Mouse (Mus musculus) urinary bladder, postnatal 4 days (tissue): ENCODE measurements at regions not wholly inside any gene's neighbourhood (a gene's known extent, or its start where the extent isn't known, plus 50 kb on each side); places are given as distances from the start of the nearest gene placed in this dataset.
"Not testable (repeated sequence)": the region's sequence is repeated elsewhere in the genome, so short reads cannot be mapped to it uniquely, and the experiment has no call there.

Experiments used
- DNase-seq, 2 experiments: peaks; one replicate each; pipeline ENCODE4 v3.0.0; 2021 to 2022; ENCODE audit warnings: low spot score in 2 of 2

DNA sequence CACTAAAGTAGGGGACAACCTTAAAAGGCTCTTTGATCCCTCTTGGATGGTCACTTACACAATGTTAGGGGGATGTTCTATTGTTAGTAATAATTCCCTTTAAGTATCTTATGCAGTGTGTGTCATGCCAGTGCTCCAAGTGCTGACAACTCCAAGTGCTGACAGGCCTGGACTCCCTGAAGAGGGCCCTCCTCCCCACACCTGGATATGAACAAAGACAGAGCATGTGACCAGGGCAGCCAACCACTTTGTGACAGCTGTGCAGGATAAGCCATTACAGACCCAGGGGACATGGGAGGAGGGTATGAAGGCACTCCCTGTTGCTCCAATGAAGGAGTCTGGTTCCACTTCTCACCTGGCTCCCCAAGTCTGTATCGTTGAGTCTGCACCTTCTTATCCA is 224.7 kb downstream of the Adamts15 start:
- no peak for DNase-seq

DNA sequence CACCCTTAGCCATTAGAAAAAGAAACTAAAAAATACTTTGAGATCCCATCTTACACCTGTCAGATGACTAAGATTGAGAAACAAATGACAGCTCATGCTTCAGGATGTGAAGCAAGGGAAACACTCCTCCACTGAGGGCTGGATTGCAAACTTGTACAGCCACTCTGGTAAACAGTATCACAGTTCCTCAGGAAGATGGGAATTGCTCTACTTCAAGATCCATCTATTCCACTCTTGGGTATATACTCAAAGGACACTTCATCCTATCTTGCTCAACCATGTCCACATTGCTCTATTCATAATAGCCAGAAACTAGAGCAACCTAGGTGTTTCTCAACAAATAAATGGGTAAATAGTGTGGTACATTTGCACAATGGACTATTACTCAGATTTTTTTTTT is 241.2 kb downstream of the Snx19 start:
- DNase-seq = no peak

DNA sequence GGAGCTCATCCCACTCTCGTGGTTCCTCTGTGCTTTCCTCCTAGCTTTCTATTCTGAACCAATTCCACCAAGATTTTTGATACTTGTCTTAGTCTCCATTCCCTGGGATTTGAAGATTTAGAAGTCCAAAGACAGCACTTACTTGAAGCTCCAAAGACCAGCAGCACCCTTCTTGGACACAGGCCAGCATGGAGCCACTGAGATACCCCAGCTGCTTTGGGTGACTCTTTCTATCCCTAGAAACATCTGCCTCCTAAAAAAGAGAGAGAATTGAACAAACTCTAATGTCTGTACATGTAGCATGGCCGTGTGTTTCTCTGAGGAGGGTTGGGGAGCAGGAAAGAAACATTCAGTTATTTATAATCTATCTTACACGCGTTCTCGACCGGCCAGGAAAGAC is 235.5 kb downstream of the Snx19 start:
- DNase-seq = no peak

DNA sequence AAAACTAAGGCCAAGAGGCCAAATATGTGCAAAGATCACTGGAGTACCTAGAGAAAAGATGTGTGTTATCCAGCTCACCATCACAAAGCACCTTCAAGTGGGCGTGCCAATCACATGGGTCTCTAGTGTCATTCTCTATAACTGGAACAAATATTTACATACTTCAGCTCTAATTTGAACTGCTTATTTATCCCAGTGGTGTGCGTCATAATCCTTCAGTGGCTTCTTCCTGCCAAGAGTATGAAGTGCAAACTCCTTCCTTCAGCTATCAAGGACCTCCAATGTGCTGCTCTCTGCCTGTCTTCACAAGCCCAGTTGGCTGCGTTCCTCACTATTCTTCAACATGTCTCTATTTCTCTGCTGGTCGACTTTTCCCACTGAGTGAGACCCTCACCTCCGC is 227.1 kb downstream of the Snx19 start:
- no peak for DNase-seq

DNA sequence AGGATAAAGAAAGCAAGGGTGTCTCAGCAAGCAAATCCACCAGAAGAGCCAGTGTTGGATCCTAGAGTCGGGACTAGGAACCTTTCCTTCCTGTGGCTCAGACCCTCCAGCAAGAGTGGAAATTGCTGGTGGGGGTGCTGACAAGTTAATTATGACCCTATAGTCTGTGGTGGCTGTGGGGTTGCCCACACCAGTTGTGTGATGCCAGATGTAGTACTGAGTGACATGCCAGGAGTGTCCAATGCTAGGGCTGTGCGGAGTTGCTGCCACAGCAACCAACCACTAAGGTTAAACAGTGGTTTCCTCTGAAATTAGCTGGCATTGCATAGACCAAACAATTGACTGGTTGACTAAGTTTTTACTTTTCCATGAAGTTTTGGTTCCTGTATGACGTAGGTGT is 226.3 kb downstream of the Snx19 start:
- DNase-seq = no peak

DNA sequence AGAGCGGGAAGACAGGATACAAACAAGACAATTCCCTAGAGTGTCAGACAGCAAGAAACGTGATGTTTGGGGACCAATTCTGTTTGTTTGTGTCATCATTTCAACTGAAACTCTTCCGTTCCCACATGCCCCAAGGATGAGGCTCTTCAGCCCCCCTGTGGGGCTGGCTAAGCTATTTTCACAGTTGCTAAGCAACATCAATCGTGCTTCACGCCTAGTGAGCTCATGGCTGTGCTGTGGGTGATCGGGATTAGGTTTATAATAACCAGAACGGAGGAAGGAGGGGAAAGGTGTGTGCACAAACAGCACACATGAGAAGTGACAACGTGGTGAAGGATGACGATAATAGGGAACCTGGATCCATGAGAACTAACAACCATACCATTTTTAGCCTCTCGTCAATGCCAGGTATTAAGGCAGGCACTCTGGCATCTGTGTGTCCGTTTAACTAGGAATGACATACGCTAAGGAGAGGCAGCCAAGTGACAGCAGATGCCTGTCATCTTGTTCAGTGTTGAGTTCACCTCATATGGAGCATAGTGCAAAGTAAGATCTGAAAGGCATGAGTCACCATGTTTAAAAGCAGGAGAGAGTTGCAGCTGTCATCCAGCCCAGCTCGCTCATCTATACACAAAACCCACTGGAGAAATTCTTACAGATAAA is 222.6 kb downstream of the Snx19 start:
- no peak for DNase-seq

DNA sequence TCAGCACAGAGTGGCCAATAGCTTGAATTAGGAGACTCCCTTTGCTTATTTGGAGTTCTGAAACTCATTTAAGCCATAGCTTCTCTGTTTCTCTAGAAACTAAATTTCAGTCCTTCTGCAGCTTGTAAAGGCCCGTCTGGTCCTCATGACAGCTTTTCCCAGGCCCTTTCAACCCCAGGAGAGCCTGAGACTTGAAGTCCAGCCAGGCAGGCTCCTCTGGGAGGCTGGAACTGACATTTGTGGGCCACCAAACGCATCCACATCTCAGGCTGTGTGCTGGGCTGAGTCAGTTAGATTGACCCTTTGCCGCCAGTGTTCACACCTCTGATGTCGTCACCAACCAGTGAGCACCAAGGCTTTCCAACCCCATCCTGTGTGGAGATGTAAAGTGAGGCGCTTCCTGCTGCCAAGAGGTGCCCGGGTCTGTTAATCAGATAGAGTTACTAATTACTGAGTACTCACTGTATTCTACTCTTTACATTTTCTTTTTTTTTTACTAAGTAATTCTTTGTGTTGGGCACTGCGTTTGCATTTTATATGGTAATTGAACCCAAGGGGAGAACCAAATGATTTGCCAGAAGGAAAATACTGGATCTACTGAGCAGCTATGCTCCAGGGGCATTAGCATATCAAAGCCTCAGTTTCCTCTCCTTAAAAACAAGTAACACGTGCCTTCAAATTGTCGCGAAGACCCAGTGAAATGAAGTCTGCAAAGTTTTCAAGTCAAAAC is 207.0 kb downstream of the Snx19 start:
- DNase-seq = no peak

DNA sequence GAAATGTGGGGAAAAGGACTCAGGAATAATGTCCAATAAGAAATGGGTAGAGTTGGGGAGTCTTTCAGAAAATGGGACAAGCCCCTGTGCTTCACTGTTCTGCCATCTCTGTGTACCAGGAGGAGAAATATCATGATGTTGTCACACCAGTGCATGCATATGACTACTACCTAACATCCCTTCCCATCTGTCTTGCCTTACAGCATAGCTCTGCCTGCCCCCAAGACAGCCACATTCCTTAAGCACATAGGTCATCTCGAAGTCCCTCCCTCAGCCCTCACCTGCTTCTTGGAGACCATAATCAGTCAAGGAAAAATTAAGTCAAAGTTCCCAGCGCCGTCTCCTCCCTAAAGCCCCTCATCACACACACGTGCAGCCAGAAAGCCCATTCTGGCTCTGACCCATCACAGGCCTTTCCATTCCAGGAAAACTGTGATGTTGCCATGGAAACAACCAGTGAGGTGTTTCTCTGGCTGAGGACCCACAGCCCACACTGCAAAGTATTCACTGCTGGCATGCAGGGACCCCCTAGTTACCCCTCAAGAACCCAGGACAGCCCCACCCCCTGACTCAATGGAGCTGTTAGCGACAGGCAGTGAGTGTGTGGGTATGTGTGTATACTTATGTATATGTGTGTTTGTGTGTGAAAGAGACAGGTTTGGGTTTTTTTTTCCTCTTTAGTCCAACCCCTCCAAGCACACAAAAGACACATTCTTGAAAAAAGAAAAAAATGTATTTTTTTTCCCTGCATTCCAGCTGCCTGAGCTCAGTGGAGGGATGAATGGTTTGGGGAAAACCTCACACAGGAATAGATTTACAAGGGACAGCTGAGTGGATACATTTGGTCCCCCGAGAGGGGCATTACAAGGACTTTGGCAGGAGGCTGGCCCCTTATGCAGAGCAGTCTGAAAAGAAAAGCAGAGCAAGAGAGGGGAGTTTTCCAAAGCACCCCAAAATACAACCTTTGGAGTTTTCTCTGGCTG is 205.5 kb downstream of the Snx19 start:
- DNase-seq = no peak

DNA sequence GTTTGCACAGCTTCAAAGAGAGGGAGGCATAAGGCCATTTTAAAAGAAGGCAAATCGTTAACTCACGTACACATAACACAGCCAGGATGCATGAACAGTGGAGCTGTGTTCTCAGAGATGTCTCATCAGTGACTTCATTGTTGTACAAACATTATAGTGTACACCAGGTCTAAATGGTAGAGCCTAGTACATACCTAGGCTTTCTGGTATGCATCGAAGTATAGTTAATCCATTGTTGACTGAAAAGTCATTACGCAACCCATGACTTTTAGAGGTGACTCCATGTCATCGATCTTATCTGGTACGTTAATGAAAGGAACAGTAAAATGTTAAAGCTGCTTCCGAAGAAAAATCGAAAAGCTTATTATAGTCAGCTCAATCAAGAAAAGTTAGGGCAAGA is 198.7 kb downstream of the Snx19 start:
- no peak for DNase-seq

DNA sequence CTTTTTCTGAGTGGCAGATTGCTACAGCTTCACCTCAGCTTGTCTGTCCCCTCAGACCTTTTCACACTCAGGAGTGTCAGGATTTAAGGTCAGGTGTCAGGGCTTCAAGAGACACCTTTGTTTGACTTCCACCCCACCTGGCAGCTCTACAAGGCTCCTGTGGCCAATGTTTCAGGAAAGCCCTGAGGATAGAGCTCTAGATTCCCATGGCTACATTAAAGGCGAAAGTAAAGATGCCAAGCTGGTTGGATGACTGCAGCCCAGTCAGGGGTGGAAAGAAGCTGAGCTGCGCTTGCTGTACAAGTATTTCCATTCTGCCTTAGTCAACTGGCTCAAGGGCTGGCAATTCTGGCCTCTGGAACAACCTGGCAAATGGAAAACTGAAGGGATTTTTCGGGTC is 198.2 kb downstream of the Snx19 start:
- no peak for DNase-seq

DNA sequence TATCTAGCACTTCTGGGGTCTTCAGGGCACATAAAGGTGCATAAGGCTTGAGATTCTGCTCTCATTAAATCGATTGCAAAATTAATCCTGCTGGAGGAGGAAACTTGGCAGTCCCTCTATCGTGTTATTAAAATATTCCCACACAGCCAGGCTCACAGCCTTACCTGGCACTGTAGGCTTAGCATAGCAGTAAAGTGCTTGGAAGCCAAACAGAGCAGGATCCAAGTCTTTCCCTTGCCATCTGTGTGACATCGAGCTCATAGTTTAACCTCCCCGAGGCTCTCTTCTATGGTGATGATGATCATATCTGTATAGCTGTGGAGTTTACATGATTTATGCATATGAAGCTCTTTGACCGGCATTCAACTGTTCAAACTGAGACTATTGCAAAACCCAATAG is 197.6 kb downstream of the Snx19 start:
- DNase-seq = no peak

DNA sequence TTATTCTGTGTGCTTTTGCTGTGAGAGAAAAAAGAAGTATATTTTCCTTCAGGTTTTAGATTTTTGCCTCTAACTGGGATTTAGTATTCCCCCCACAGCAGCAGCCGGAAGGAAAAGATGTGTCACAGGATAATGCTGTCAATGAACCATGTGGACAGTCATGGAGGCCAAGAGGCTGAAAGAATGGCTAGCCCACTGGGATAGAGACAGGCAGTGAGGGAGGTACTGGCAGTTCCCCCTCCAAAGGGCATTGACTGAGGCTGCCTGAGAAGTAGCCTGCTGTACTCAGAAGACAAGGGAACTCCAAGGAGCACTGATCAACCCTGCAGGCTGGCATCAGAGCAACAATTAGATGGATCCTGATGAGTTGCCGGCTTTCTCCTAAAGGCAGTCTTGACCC is 192.4 kb downstream of the Snx19 start:
- no peak for DNase-seq

DNA sequence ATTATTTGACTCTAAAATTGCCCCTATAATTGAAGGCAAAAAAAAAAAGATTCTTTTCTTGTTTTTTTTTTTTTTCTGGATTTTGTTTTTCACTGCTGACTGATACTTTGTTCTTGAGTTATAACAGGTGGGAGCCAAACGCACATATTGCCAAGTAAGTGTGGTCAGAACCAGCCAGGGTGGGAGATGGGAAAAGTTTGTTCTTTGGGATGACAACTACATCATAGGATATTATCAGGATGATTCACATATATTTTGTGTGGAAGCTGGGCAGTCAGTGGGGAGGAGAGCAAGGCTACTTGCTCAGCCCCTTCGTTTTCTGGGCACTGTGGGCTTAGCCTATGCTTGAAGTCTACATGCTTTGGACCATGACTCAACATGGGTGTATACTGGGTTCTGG is 191.3 kb downstream of the Snx19 start:
- no peak for DNase-seq

DNA sequence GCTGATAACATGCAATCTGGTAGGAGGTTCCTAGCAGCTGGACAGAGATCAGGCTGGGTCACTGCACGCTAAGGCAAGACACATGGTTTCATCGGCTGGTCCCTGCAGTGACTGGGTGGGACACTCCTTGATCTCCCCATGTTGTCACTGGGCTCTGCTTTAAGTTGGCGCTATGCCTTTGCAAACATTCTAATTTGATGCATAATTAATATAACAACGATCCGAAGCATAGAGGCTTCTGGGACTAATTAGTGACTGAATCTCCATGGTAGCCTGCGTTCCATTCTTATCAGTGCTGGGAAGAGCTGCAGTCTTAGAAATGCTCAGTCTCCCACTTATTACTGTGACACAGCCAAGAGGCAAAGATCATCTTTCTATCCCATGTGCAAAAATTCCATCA is 186.8 kb downstream of the Snx19 start:
- no peak for DNase-seq

DNA sequence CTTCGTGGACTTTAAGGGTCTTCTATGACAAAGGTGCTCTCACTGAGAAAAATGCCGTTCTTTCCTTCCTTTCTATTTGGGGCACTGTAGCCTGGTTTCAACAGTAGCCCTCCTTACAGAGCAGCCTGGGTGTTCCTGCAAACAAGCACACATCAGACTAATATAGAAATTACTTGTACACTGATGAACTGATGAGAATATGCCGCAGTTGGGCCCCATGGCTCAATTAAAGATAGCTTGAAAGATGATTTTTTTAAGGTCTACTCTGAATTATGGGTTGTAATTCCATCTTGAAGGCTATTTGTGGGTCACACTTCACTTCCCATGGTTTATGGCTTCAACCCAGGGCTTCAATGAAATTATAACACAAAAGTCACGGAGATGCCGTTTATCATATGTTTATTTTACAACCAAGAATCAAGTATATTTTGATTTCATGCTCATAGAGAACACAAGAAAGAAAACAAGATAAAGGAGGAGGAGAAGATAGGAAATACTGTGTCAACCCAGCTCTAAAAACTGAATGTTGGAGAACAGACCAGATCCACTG is 186.2 kb downstream of the Snx19 start:
- DNase-seq = no peak

DNA sequence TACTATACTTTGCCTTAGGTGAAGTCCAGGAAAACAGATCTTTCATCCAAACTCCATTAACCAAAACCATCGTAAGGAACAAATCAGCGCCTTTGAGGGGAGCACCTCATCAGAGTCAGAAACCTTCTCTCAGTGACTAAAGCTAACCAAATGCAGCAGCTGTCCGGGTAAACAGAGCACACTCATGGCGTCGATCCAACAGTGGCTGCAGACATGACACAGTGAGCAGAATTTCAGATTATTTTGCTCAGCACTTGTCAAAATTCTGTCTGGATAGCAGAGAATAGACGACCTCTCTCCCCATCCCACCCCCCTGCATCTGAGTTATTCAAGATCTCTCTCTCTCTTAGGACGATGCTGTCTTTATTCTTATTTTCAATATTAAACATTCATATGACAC is 183.4 kb downstream of the Snx19 start:
- no peak for DNase-seq

DNA sequence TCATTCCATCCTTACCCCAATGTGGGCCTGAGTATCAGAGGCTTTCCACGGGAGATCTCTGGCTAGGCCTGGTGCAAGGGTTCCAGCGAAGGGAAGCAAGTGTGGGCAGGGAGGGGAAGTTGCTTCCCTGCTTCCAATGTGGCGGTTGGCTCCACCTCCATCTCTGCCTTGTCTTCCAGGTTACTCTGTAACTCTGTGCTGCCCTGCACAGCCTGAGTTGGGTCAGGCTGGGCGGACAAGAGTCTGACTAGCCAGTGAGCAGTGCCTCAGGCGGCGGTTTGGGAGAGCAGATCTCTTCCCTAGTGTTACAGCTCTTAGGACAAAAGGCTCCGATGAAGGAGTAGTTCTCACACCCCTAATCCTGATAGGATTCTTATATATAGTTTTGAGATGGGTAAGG is 172.8 kb downstream of the Snx19 start:
- no peak for DNase-seq

DNA sequence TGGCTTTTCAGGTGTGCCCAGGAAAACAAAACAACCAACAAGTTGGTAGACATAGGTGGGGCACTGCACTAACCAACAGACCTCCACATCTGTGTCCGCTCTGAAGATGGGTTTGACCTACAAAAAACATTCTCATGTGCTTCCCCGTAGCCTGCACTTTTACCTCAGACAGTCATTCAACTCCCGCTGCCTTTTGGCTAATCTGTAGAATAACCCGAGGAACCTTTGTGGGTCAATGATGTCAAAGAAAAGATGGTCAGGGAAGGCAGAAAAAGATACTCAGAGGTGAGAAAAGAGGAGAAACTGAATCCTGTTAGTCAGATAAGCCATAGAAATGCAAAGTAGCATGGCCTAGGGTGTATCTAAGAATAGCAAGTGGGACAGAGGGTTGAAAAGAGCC is 170.8 kb downstream of the Snx19 start:
- DNase-seq = no peak

DNA sequence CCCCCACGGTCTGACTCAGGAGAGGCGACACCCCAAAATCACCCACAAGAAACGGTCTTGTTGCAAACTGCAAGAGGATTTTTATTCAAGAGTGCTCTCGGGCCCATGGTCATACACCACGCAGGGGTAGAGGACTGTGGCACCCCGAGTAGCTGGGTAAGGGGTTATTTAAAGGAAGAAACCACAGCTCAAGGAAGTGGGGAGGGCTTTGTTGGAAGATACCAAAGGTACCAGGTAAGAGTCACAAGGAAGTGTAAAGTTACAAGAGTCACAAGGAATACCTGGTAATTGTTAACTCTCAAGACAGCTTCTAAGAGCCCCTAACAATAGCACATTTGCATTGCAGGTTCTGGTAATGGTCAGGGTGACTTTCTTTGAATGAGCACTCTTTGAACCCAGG is 170.2 kb downstream of the Snx19 start:
- not testable (repeated sequence) for DNase-seq

DNA sequence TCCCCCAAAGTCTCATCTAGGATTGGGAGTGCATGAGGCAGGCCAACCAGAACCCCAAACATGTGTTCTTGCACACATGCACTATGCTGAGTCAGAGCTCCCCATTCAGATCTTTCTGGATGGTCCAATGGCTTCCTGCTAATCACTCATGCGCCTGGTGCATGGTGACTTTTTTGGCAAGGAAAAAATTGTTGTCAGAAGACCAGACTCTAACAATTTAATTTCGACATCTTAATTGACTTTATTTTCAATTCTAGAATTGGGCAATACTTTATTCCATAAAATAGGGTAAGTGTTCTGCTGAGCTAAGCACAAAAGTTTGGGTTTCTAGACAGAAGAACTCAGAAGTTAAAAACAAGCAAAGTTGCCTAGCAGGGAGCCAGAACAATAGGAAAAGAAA is 165.7 kb downstream of the Snx19 start:
- no peak for DNase-seq

DNA sequence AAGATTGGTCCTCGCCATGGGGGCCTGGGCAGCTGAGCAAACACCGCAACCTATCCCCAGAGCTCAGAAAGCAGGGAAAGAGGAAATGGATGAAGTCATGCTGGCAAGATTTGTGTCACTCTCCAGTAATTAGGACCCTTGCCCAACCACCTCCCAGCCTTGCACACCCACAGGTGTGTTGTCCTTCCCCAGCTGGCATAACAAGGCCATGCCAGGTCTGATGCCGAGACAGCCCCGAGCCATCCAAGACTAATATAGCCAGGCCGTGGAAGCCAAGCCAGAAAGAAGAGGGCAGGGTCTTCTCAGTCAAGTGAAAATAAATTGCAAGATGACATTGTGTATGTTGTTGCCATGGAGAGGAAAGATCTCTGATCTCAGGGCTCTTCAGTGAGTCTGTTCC is 164.3 kb downstream of the Snx19 start:
- no peak for DNase-seq

DNA sequence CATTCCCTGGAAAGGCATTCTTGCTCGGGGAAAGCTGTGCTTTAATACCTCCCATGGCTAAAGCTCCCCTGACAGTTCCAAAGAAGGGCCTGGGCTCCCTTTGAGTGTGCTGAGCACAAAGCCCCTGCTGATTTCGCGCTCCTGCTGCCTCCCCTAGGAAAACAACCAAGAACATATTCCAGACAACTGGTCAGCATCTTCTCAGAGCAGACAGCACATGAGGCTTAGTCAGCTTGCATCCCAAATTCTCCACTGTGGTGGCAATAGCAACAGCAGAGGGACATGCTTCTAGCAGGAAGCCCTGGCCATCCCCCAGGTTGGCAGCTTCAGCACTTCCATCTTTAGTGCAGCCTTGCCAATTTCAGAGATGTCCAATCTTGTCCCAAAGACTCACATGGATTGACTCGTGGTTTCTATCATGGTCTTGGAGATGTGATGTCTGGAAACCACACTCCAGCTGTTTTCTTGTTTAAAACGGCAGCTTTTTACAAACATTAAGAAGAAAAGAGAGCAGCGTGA is 163.8 kb downstream of the Snx19 start:
- no peak for DNase-seq
